Mouse (Mus musculus) layer of hippocampus, adult 18-20 months (tissue): ENCODE data around the gene Npffr2. TPM values are rescaled to one million over a fixed set of nuclear protein-coding genes. Genes with fewer than 3 reads are reported as not detected.

Experiments
- total RNA-seq, 2 experiments: library from RNA; stranded (reverse); gene quantifications; 2 replicates each; pipeline ENCODE4 v1.2.3; 2021

Gene Npffr2
- total RNA-seq, 2 experiments from 2014 or later: not detected

Other genes with a start within 250 kb of the Npffr2 start
- gene Gc, start 69.5 kb upstream of the Npffr2 start, total RNA-seq: not detected